Mouse (Mus musculus) neural tube, embryonic 15.5 days (tissue): ENCODE measurements around the gene Bphl. TPM values are rescaled to one million over a fixed set of nuclear protein-coding genes. Genes with fewer than 3 reads are reported as not detected.

ENCODE experiments used
- ATAC-seq: fragments of 200-750 bp; cut with Nextera tagmentation; 2 replicates; pipeline ENCODE4 v1.8.0; 2017; ENCODE audit warnings: mild to moderate bottlenecking, moderate TSS enrichment, moderate library complexity; ENCODE audit not compliant: low FRiP score
- H3K27ac ChIP-seq: fragments of 300-500 bp; sonication (generic); replicated peaks from 2 replicates; pipeline ENCODE4 v1.5.1; 2015; ENCODE audit warnings: mild to moderate bottlenecking, inconsistent platforms
- H3K27me3 ChIP-seq: fragments of 300-500 bp; sonication (generic); replicated peaks from 2 replicates; pipeline ENCODE4 v1.6.1; 2015; ENCODE audit warnings: inconsistent platforms
- H3K36me3 ChIP-seq: fragments of 300-500 bp; sonication (generic); 2 replicates; pipeline ENCODE4 v1.6.1; 2015; ENCODE audit warnings: inconsistent platforms
- H3K4me1 ChIP-seq: fragments of 300-500 bp; sonication (generic); 2 replicates; pipeline ENCODE4 v1.6.1; 2015; ENCODE audit warnings: inconsistent platforms
- H3K4me2 ChIP-seq: fragments of 300-500 bp; sonication (generic); 2 replicates; pipeline ENCODE4 v1.6.1; 2015; ENCODE audit warnings: inconsistent platforms, mild to moderate bottlenecking, moderate library complexity
- H3K4me3 ChIP-seq: fragments of 300-500 bp; sonication (generic); replicated peaks from 2 replicates; pipeline ENCODE4 v1.5.1; 2015; ENCODE audit warnings: mild to moderate bottlenecking, inconsistent platforms
- H3K9ac ChIP-seq: fragments of 300-500 bp; sonication (generic); replicated peaks from 2 replicates; pipeline ENCODE4 v1.6.1; 2015; ENCODE audit warnings: mild to moderate bottlenecking, inconsistent platforms
- H3K9me3 ChIP-seq: fragments of 300-500 bp; sonication (generic); replicated peaks from 2 replicates; pipeline ENCODE4 v1.6.1; 2016; ENCODE audit warnings: inconsistent platforms
- WGBS: fragments of 180-500 bp; shearing (Covaris S2); methylation state at CpG from one replicate; pipeline ENCODE4 v1.1.7; 2015; ENCODE audit warnings: mixed read lengths; 5-methylcytosine and 5-hydroxymethylcytosine counted together
- polyA plus RNA-seq: library from polyadenylated mRNA; unstranded; fragments of >200 nt; fragmentation: Nextera tagmentation; extraction: Ambion mirVana; gene quantifications from 2 replicates; pipeline ENCODE4 v1.2.1, GENCODE M21; 2015

The Bphl gene
- 40.7 and 44.9 TPM in 2 replicates for polyA plus RNA-seq

- Histone ChIP-seq H3K4me2 (peak within 1 kb of the TSS; percentile 73), H3K27ac (peak within 1 kb of the TSS; percentile 92), H3K27me3 (no peaks in the 10 kb centered on the region), H3K9ac (peak within 1 kb of the TSS; percentile 90), H3K36me3 (peaks cover 12% of the 10 kb centered on the region), H3K4me1 (peaks cover 22% of the 10 kb centered on the region), H3K9me3 (no peaks in the 10 kb centered on the region), H3K4me3 (peak within 1 kb of the TSS; percentile 76)
- 1% methylated on average over 37 of the region's 37 CpGs for WGBS
- ATAC-seq: peak; percentile 95
Measured at GRCm38 (mm10) chr13:34037172-34038055, at the start of gene Bphl. TSS of gene Bphl (plus strand) at chr13:34037597.

- 0 out of 2 replicates have a peak, but pooled peaks cover 5% of the 10 kb centered on the region for H3K36me3 ChIP-seq
- H3K4me3 ChIP-seq: no peak overlapping the region
- H3K9me3 ChIP-seq: no peaks in the 10 kb centered on the region
- no peaks in the 10 kb centered on the region for H3K4me1 ChIP-seq
- ATAC-seq: no peak
- no peaks in the 10 kb centered on the region for H3K27me3 ChIP-seq
- no peak overlapping the region for H3K4me2 ChIP-seq
- H3K27ac ChIP-seq: no peak overlapping the region
- 85% methylated on average over 5 of the region's 5 CpGs for WGBS
- no peak overlapping the region for H3K9ac ChIP-seq
Measured at GRCm38 (mm10) chr13:33989625-33990024, 47.8 kb upstream of the Bphl start.

GRCm38 (mm10) chr13:33995197-33995596 lies 42.2 kb upstream of the Bphl start:
- no peak overlapping the region for H3K4me3 ChIP-seq
- WGBS: 32% methylated on average over 1 of the region's 1 CpGs
- no peaks in the 10 kb centered on the region for H3K9me3 ChIP-seq
- H3K36me3 ChIP-seq: peaks cover 8% of the 10 kb centered on the region; the same call in 1 of the 2 replicates
- no peaks in the 10 kb centered on the region for H3K27me3 ChIP-seq
- H3K4me1 ChIP-seq: no peaks in the 10 kb centered on the region
- H3K27ac ChIP-seq: no peak overlapping the region
- no peak overlapping the region for H3K4me2 ChIP-seq
- no peak overlapping the region for H3K9ac ChIP-seq
- no peak for ATAC-seq

GRCm38 (mm10) chr13:34002058-34003006 lies 35.1 kb upstream of the Bphl start, which contains the start of the genes Ripk1 and Serpinb6a:
TSS of gene Ripk1 (plus strand) at chr13:34002363.
TSS of gene Serpinb6a (minus strand) at chr13:34002794.
- Histone ChIP-seq H3K4me2 (peak within 1 kb of the TSS; percentile 69), H3K27me3 (no peaks in the 10 kb centered on the region), H3K4me3 (peak within 1 kb of the TSS; percentile 81), H3K27ac (peak within 1 kb of the TSS; percentile 91), H3K9me3 (no peaks in the 10 kb centered on the region), H3K9ac (peak within 1 kb of the TSS; percentile 93), H3K36me3 (peaks cover 3% of the 10 kb centered on the region; the same call in 1 of the 2 replicates), H3K4me1 (peaks cover 19% of the 10 kb centered on the region)
- peak; percentile 98 for ATAC-seq
- under 1% methylated on average over 92 of the region's 92 CpGs for WGBS

- Histone ChIP-seq H3K4me1 (peaks cover 19% of the 10 kb centered on the region), H3K9ac (peak overlapping the region; percentile 93), H3K9me3 (no peaks in the 10 kb centered on the region), H3K27me3 (no peaks in the 10 kb centered on the region), H3K4me3 (peak overlapping the region; percentile 81), H3K36me3 (no peaks in the 10 kb centered on the region), H3K4me2 (peak overlapping the region; percentile 69), H3K27ac (peak overlapping the region; percentile 91)
- ATAC-seq: peak; percentile 1; the same call in 1 of the 2 replicates
- WGBS: 8% methylated on average over 5 of the region's 5 CpGs
Measured at GRCm38 (mm10) chr13:34003058-34003457, 34.3 kb upstream of the Bphl start.

- 88% methylated on average over 2 of the region's 2 CpGs for WGBS
- Histone ChIP-seq H3K9ac (no peak overlapping the region), H3K27ac (no peak overlapping the region), H3K4me2 (no peak overlapping the region), H3K4me1 (peaks cover 5% of the 10 kb centered on the region; the same call in 1 of the 2 replicates), H3K9me3 (no peaks in the 10 kb centered on the region), H3K36me3 (peaks cover 18% of the 10 kb centered on the region), H3K4me3 (no peak overlapping the region), H3K27me3 (no peaks in the 10 kb centered on the region)
- ATAC-seq: no peak
Measured at GRCm38 (mm10) chr13:34007234-34007633, 30.2 kb upstream of the Bphl start.

GRCm38 (mm10) chr13:34016927-34017569 lies 20.3 kb upstream of the Bphl start:
- no peak overlapping the region for H3K9ac ChIP-seq
- 87% methylated on average over 9 of the region's 9 CpGs for WGBS
- no peak overlapping the region for H3K4me3 ChIP-seq
- peak; percentile 65 for ATAC-seq
- H3K4me1 ChIP-seq: no peaks in the 10 kb centered on the region
- no peaks in the 10 kb centered on the region for H3K9me3 ChIP-seq
- no peak overlapping the region for H3K27ac ChIP-seq
- H3K4me2 ChIP-seq: no peak overlapping the region
- peaks cover 51% of the 10 kb centered on the region for H3K36me3 ChIP-seq
- H3K27me3 ChIP-seq: no peaks in the 10 kb centered on the region

- WGBS: 76% methylated on average over 1 of the region's 1 CpGs
Measured at GRCm38 (mm10) chr13:34018521-34018920, 18.9 kb upstream of the Bphl start.

GRCm38 (mm10) chr13:34021998-34022397 lies 15.4 kb upstream of the Bphl start:
- no peak for ATAC-seq
- Histone ChIP-seq H3K27ac (no peak overlapping the region), H3K27me3 (no peaks in the 10 kb centered on the region), H3K4me1 (no peaks in the 10 kb centered on the region), H3K9ac (no peak overlapping the region), H3K4me3 (no peak overlapping the region), H3K4me2 (no peak overlapping the region), H3K36me3 (peaks cover 37% of the 10 kb centered on the region), H3K9me3 (no peaks in the 10 kb centered on the region)
- WGBS: 91% methylated on average over 2 of the region's 2 CpGs

More at GRCm38 (mm10) chr13:34018521-34018920, 18.9 kb upstream of the Bphl start:
- no peak overlapping the region for H3K27ac ChIP-seq
- no peaks in the 10 kb centered on the region for H3K4me1 ChIP-seq
- ATAC-seq: no peak
- H3K27me3 ChIP-seq: no peaks in the 10 kb centered on the region
- H3K9me3 ChIP-seq: no peaks in the 10 kb centered on the region
- peaks cover 59% of the 10 kb centered on the region for H3K36me3 ChIP-seq
- H3K4me3 ChIP-seq: no peak overlapping the region
- no peak overlapping the region for H3K4me2 ChIP-seq
- H3K9ac ChIP-seq: no peak overlapping the region

- Histone ChIP-seq H3K36me3 (peaks cover 27% of the 10 kb centered on the region), H3K4me2 (no peak overlapping the region), H3K27ac (no peak overlapping the region), H3K27me3 (no peaks in the 10 kb centered on the region), H3K9me3 (no peaks in the 10 kb centered on the region), H3K4me3 (no peak overlapping the region), H3K4me1 (peaks cover 3% of the 10 kb centered on the region), H3K9ac (no peak overlapping the region)
- no peak for ATAC-seq
- 67% methylated on average over 2 of the region's 2 CpGs for WGBS
Measured at GRCm38 (mm10) chr13:34032041-34032440, 5.4 kb upstream of the Bphl start.

- WGBS: 91% methylated on average over 3 of the region's 3 CpGs
- Histone ChIP-seq H3K4me3 (no peak overlapping the region), H3K27me3 (no peaks in the 10 kb centered on the region), H3K9ac (no peak overlapping the region), H3K36me3 (peaks cover 16% of the 10 kb centered on the region), H3K9me3 (no peaks in the 10 kb centered on the region), H3K4me1 (peaks cover 20% of the 10 kb centered on the region), H3K4me2 (no peak overlapping the region), H3K27ac (no peak overlapping the region)
- no peak for ATAC-seq
Measured at GRCm38 (mm10) chr13:34035424-34035823, 2.0 kb upstream of the Bphl start.
